Mouse (Mus musculus) E14TG2a.4 (cell line): ENCODE results near the gene Nfib.

ENCODE experiments used
- CTCF ChIP-seq: conservative IDR thresholded peaks from 2 replicates; pipeline ENCODE4 v1.5.1; 2014; ENCODE audit warnings: low read length
- NANOG ChIP-seq: IDR thresholded peaks from 2 replicates; pipeline ENCODE4 v1.6.1; 2014; ENCODE audit warnings: borderline replicate concordance, low read length, mixed read lengths
- POU5F1 ChIP-seq: IDR thresholded peaks from 2 replicates; pipeline ENCODE4 v1.6.1; 2014; ENCODE audit warnings: low read length, borderline replicate concordance

DNA sequence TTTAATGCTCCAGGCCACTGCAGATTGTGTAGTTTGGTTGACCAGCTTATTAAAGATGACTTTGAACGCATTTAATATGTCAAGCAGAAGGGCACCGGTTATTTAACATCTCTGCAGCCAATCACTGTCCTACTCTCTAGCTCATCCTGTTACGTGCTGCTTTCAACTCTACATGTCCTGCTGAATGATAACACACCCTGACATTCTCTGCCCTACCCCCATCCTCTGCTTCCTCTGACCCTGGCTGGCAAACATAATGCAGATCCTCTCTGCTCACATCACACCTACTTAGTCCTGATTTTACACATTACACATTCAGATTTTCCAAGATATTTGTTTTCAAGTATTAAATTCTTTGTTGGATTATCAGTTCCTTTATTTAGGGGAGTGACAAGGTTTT is 343.3 kb downstream of the Nfib start:
- no peak for TF ChIP-seq CTCF
- no peak for TF ChIP-seq NANOG
- no peak for TF ChIP-seq POU5F1
